Mouse (Mus musculus) bone marrow, adult 2 months (tissue): Measurements from ENCODE around the gene Chic1.

Experiments used
- CTCF ChIP-seq: fragments of 200-500 bp; IDR thresholded peaks from 2 replicates; pipeline ENCODE4 v1.5.1; 2011; ENCODE audit warnings: low read length, control low read depth; ENCODE audit not compliant: control insufficient read depth, insufficient read depth
- POLR2A ChIP-seq: fragments of 200-500 bp; IDR thresholded peaks from 2 replicates; pipeline ENCODE4 v1.6.1; 2011; ENCODE audit warnings: low read depth, mild to moderate bottlenecking, control low read depth, low read length, borderline replicate concordance; ENCODE audit not compliant: control insufficient read depth

DNA sequence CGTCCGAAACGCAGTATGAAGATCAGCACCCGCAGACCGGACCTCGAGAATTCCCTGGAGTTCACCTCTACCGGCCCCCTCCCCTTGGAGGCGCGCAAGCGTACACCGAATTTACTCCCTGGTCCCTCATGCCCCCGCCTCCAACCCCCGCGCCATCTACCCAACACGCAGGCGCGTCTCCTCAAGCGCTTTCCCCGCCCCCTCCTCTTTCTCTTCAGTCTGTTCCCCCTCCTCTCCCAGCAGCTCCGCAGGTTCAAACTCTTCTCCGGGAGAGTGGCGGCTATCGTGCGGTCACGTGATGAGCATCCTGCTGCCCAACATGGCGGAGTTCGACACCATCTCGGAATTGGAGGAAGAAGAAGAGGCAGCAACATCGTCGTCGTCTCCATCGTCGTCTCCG is at the start of gene Chic1:
- TF ChIP-seq CTCF, result no peak
- TF ChIP-seq POLR2A, result no peak
